Mouse (Mus musculus) embryonic facial prominence, embryonic 11.5 days (tissue): ENCODE measurements around the gene Mcu. TPM values are rescaled to one million over a fixed set of nuclear protein-coding genes. Genes with fewer than 3 reads are reported as not detected.

Experiments used
- ATAC-seq: fragments of 200-750 bp; cut with Nextera tagmentation; replicated peaks from 2 replicates; pipeline ENCODE4 v1.8.0; 2017; ENCODE audit warnings: low read depth; ENCODE audit not compliant: insufficient number of reproducible peaks, low FRiP score, low TSS enrichment
- DNase-seq: peaks from one replicate; pipeline ENCODE4 v3.0.0-alpha.2; 2015; ENCODE audit warnings: low spot score
- H3K27ac ChIP-seq: fragments of 300-500 bp; sonication (generic); replicated peaks from 2 replicates; pipeline ENCODE4 v1.5.1; 2014; ENCODE audit warnings: mild to moderate bottlenecking, low read depth, low read length, control low read depth
- H3K27me3 ChIP-seq: fragments of 300-500 bp; sonication (generic); 2 replicates; pipeline ENCODE4 v1.6.1; 2014; ENCODE audit warnings: mild to moderate bottlenecking, low read length, moderate library complexity, mixed read lengths; ENCODE audit not compliant: control insufficient read depth, insufficient read depth
- H3K36me3 ChIP-seq: fragments of 300-500 bp; sonication (generic); replicated peaks from 2 replicates; pipeline ENCODE4 v1.6.1; 2014; ENCODE audit warnings: low read depth, mild to moderate bottlenecking, low read length, moderate library complexity, mixed read lengths; ENCODE audit not compliant: control insufficient read depth, insufficient read depth
- H3K4me1 ChIP-seq: fragments of 300-500 bp; sonication (generic); 2 replicates; pipeline ENCODE4 v1.6.1; 2014; ENCODE audit warnings: low read length, mixed read lengths; ENCODE audit not compliant: control insufficient read depth, insufficient read depth
- H3K4me2 ChIP-seq: fragments of 300-500 bp; sonication (generic); 2 replicates; pipeline ENCODE4 v1.6.1; 2014; ENCODE audit warnings: low read depth, mild to moderate bottlenecking, control low read depth, low read length, moderate library complexity
- H3K4me3 ChIP-seq: fragments of 300-500 bp; sonication (generic); 2 replicates; pipeline ENCODE4 v1.5.1; 2014; ENCODE audit warnings: low read depth, low read length, control low read depth
- H3K9ac ChIP-seq: fragments of 300-500 bp; sonication (generic); replicated peaks from 2 replicates; pipeline ENCODE4 v1.6.1; 2014; ENCODE audit warnings: mild to moderate bottlenecking, control low read depth, low read length
- H3K9me3 ChIP-seq: fragments of 300-500 bp; sonication (generic); replicated peaks from 2 replicates; pipeline ENCODE4 v1.6.1; 2016; ENCODE audit warnings: mild to moderate bottlenecking, low read length, inconsistent platforms, mixed read lengths; ENCODE audit not compliant: control insufficient read depth
- WGBS: fragments of 180-500 bp; shearing (Covaris S2); extraction: QIAGEN DNeasy Blood & Tissue Kit; methylation state at CpG from one replicate; pipeline ENCODE4 v1.1.7; 2014; 5-methylcytosine and 5-hydroxymethylcytosine counted together
- polyA plus RNA-seq: library from polyadenylated mRNA; unstranded; fragments of >200 nt; fragmentation: Nextera tagmentation; extraction: Ambion mirVana; gene quantifications from 2 replicates; pipeline ENCODE4 v1.2.1, GENCODE M21; 2014

Gene Mcu
- polyA plus RNA-seq, result 25.3 and 25.6 TPM in 2 replicates

GRCm38 (mm10) chr10:59616522-59616921 is at the start of gene Mcu:
TSS of gene Mcu (minus strand) at chr10:59616692.
- Histone ChIP-seq H3K4me1 (no peaks in the 10 kb centered on the region), H3K4me2 (peak within 1 kb of the TSS; percentile 81), H3K4me3 (peak within 1 kb of the TSS; percentile 92), H3K9ac (peak within 1 kb of the TSS; percentile 92), H3K36me3 (no peaks in the 10 kb centered on the region), H3K9me3 (no peaks in the 10 kb centered on the region), H3K27ac (no peak within 1 kb of the TSS; the same call in 1 of the 2 replicates), H3K27me3 (no peaks in the 10 kb centered on the region)
- ATAC-seq, result peak; percentile 100
- DNase-seq, result peak; percentile 97
- under 1% methylated on average over 29 of the region's 36 CpGs for WGBS

- no peak overlapping the region for H3K27ac ChIP-seq
- no peak for ATAC-seq
- H3K9me3 ChIP-seq, result no peaks in the 10 kb centered on the region
- no peak overlapping the region for H3K9ac ChIP-seq
- H3K36me3 ChIP-seq, result no peaks in the 10 kb centered on the region
- H3K4me2 ChIP-seq, result no peak overlapping the region
- no peaks in the 10 kb centered on the region for H3K4me1 ChIP-seq
- DNase-seq, result no peak
- WGBS, result 75% methylated on average over 13 of the region's 13 CpGs
- H3K4me3 ChIP-seq, result no peak overlapping the region
- no peaks in the 10 kb centered on the region for H3K27me3 ChIP-seq
Measured at GRCm38 (mm10) chr10:59665503-59666291, 49.2 kb upstream of the Mcu start.

GRCm38 (mm10) chr10:59664765-59665164 is 48.3 kb upstream of the Mcu start:
- WGBS, result 77% methylated on average over 2 of the region's 2 CpGs
- H3K4me3 ChIP-seq, result no peak overlapping the region
- no peak overlapping the region for H3K27ac ChIP-seq
- DNase-seq (no peak), ATAC-seq (no peak)
- H3K9ac ChIP-seq, result no peak overlapping the region
- no peaks in the 10 kb centered on the region for H3K27me3 ChIP-seq
- H3K9me3 ChIP-seq, result no peaks in the 10 kb centered on the region
- H3K4me2 ChIP-seq, result no peak overlapping the region
- no peaks in the 10 kb centered on the region for H3K4me1 ChIP-seq
- no peaks in the 10 kb centered on the region for H3K36me3 ChIP-seq

DNA sequence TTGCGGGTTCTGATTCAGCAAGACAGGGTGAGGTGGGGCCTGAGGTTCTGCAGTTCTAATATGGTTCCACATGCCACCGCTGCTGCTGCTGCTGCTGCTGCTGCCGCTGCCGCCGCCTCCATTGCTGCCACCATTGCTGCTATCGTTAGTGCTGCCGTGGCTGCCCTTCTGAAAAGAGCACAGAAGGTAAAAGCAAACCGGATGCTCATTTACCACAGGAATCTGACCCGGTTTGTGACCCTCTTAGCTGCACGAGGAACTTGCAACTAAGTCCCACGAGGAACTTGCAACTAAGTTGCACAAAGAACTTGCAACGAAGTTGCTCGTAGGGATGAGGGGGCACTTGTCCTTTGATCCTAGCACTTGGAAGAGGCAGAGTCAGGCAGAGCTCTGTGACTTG is 40.3 kb upstream of the Mcu start:
- Histone ChIP-seq H3K9ac (no peak overlapping the region), H3K4me3 (no peak overlapping the region), H3K27ac (no peak overlapping the region), H3K36me3 (no peaks in the 10 kb centered on the region), H3K4me2 (no peak overlapping the region), H3K4me1 (no peaks in the 10 kb centered on the region), H3K9me3 (no peaks in the 10 kb centered on the region), H3K27me3 (no peaks in the 10 kb centered on the region)
- WGBS, result 80% methylated on average over 13 of the region's 13 CpGs
- ATAC-seq (no peak), DNase-seq (no peak)

DNA sequence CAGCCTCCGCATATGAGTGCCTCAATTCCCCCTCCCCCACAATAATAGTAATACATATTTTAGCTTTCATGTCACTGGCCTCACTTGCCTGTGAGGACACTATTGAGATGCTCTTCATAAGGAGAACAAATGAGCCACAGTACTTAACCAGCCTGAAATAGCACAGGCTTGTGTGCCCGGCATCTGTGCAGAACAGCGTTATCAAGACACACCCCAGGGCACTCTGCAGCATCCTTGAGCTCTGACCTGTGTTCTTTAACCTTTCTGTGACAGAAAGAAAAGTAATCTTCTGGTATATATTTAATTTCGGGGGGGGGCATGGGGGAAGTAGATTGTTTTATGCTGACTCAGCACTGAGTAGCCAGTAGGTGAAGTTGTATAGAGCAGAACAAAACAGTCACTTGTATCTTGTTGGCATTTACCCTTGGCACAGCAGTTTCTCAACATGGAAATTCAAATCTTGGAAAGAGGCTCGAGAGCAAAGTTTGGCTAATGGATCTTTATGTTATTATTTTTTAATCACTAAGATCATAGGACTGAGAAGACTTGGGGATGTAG is 30.4 kb upstream of the Mcu start:
- Histone ChIP-seq H3K4me1 (no peaks in the 10 kb centered on the region), H3K4me3 (no peak overlapping the region), H3K9ac (no peak overlapping the region), H3K27ac (no peak overlapping the region), H3K9me3 (no peaks in the 10 kb centered on the region), H3K27me3 (no peaks in the 10 kb centered on the region), H3K36me3 (no peaks in the 10 kb centered on the region), H3K4me2 (no peak overlapping the region)
- ATAC-seq (no peak), DNase-seq (no peak)
- 82% methylated on average over 5 of the region's 5 CpGs for WGBS

DNA sequence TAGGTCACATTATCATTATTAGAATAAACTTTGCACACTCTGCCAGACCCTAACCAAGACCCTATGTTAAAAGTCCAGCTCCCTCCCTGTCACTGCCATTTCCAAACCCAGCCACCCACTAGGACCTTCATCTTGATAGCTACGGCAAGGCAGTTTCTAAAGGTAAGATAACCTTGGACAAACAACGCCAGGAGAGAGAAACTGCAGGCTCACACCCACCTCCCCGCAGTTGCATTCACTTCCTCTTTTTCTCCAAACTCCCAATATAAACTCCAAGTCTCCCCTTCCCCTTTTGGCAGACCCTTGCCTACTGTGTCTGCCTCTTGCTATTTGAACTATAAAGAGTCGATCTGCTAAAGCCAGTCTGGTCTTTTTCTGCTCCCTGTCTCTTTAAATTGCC is 28.7 kb upstream of the Mcu start:
- H3K27ac ChIP-seq, result no peak overlapping the region
- DNase-seq, result no peak
- no peaks in the 10 kb centered on the region for H3K9me3 ChIP-seq
- H3K27me3 ChIP-seq, result no peaks in the 10 kb centered on the region
- 78% methylated on average over 4 of the region's 4 CpGs for WGBS
- no peak overlapping the region for H3K9ac ChIP-seq
- H3K36me3 ChIP-seq, result no peaks in the 10 kb centered on the region
- no peak overlapping the region for H3K4me2 ChIP-seq
- no peak overlapping the region for H3K4me3 ChIP-seq
- no peak for ATAC-seq
- H3K4me1 ChIP-seq, result no peaks in the 10 kb centered on the region

DNA sequence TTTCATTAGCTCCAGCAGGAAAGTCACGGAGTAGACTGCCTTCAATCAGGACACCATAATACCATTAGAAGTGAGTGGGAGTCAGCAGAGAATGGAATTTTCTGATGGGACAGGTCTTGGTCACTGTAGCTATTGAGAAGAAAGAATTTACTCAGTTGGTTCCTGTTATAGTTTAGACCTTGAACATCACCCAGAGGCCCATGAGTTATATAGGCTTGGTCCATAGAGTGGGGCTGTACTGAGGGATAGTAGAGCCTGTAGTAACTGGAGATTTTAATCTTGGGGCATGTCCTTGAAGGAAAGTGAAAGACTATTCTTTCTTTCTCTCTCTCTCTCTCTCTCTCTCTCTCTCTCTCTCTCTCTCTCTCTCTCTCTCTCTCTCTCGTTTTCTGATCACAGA is 28.2 kb upstream of the Mcu start:
- no peaks in the 10 kb centered on the region for H3K27me3 ChIP-seq
- WGBS, result 63% methylated on average over 2 of the region's 2 CpGs
- no peak overlapping the region for H3K4me3 ChIP-seq
- H3K4me2 ChIP-seq, result no peak overlapping the region
- no peak for ATAC-seq
- H3K9me3 ChIP-seq, result no peaks in the 10 kb centered on the region
- no peaks in the 10 kb centered on the region for H3K4me1 ChIP-seq
- H3K27ac ChIP-seq, result no peak overlapping the region
- DNase-seq, result no peak
- no peak overlapping the region for H3K9ac ChIP-seq
- no peaks in the 10 kb centered on the region for H3K36me3 ChIP-seq

- H3K9ac ChIP-seq, result no peak overlapping the region
- H3K4me3 ChIP-seq, result no peak overlapping the region
- no peaks in the 10 kb centered on the region for H3K27me3 ChIP-seq
- no peak for DNase-seq
- no peak overlapping the region for H3K4me2 ChIP-seq
- H3K4me1 ChIP-seq, result no peaks in the 10 kb centered on the region
- WGBS, result 84% methylated on average over 9 of the region's 9 CpGs
- no peak for ATAC-seq
- no peaks in the 10 kb centered on the region for H3K36me3 ChIP-seq
- H3K9me3 ChIP-seq, result no peaks in the 10 kb centered on the region
- H3K27ac ChIP-seq, result no peak overlapping the region
Measured at GRCm38 (mm10) chr10:59643645-59644044, 27.2 kb upstream of the Mcu start.
